Comparison of ENCODE assay signal across 32 mouse cellular contexts in the genomic region with DNA sequence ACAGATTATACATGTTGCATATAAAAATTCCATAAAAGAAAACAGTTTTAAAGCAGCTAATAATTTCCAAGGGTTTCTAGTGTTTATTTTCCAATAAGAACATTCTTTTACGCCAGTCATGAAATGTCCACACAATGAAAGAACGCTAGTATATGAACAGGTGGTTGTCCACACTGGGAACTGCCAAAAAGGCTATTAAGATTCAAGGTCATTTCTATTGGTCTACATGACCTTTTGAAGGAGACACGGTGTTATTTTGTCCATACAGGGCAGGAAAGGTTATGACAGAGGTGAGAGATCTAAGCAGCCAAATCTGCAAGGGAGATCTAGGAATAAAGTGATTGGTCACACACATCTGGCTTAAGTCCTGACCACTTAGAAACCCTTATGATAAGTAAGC. TPM values are rescaled to one million over a fixed set of nuclear protein-coding genes. Genes with fewer than 3 reads are reported as not detected.
"Had no signal": no experiment of that assay in that cellular context is flagged by ENCODE, and none has a peak within 500 bp of the region (broad histone marks: within the 10 kb centered on the region; RNA-seq: fewer than 3 reads in every experiment).

Chia1 (plus strand) TSS at position 301 of the 400 bp plus-strand sequence.

- ATAC-seq: liver, embryonic 12.5 days; liver, postnatal 0 days; midbrain, embryonic 13.5 days; midbrain, embryonic 15.5 days; midbrain, embryonic 16.5 days had no signal

- H3K4me1 ChIP-seq: limb, embryonic 10.5 days; limb, embryonic 12.5 days; limb, embryonic 13.5 days; limb, embryonic 15.5 days; liver, embryonic 12.5 days; liver, embryonic 13.5 days; liver, embryonic 15.5 days; lung, embryonic 15.5 days; megakaryocyte, embryonic 14.5 days; midbrain, embryonic 10.5 days; midbrain, embryonic 12.5 days; midbrain, embryonic 13.5 days; midbrain, embryonic 15.5 days; neural tube, embryonic 12.5 days; neural tube, embryonic 13.5 days had no signal

- H3K27me3 ChIP-seq: limb, embryonic 12.5 days; limb, embryonic 13.5 days; limb, embryonic 15.5 days; liver, embryonic 12.5 days; liver, embryonic 13.5 days; liver, embryonic 15.5 days; lung, embryonic 15.5 days; megakaryocyte, embryonic 14.5 days; midbrain, embryonic 12.5 days; midbrain, embryonic 13.5 days; midbrain, embryonic 15.5 days; neural tube, embryonic 12.5 days; neural tube, embryonic 13.5 days had no signal

- H3K36me3 ChIP-seq: limb, embryonic 10.5 days; limb, embryonic 12.5 days; limb, embryonic 13.5 days; limb, embryonic 15.5 days; liver, embryonic 12.5 days; liver, embryonic 13.5 days; liver, embryonic 15.5 days; lung, embryonic 15.5 days; midbrain, embryonic 10.5 days; midbrain, embryonic 12.5 days; midbrain, embryonic 13.5 days; midbrain, embryonic 15.5 days; neural tube, embryonic 12.5 days; neural tube, embryonic 13.5 days had no signal

- DNase-seq: layer of hippocampus, postnatal 36 days; left cerebral cortex, postnatal 4 days; liver; liver, embryonic 13.5 days; liver, postnatal 0 days; lung, embryonic 14.5 days; midbrain, embryonic 14.5 days had no signal

- H3K27ac ChIP-seq: left cerebral cortex, adult 2 months; limb, embryonic 10.5 days; limb, embryonic 12.5 days; limb, embryonic 13.5 days; limb, embryonic 15.5 days; liver, embryonic 12.5 days; liver, embryonic 13.5 days; liver, embryonic 14.5 days; liver, embryonic 15.5 days; lung, embryonic 15.5 days; macrophage; midbrain, embryonic 10.5 days; midbrain, embryonic 12.5 days; midbrain, embryonic 13.5 days; midbrain, embryonic 15.5 days; neural tube, embryonic 12.5 days; neural tube, embryonic 13.5 days had no signal

- H3K9ac ChIP-seq: limb, embryonic 12.5 days; limb, embryonic 13.5 days; limb, embryonic 15.5 days; liver, embryonic 12.5 days; liver, embryonic 13.5 days; liver, embryonic 14.5 days; liver, embryonic 15.5 days; liver, postnatal 0 days; lung, embryonic 14.5 days; lung, embryonic 15.5 days; midbrain, embryonic 12.5 days; midbrain, embryonic 13.5 days; midbrain, embryonic 15.5 days; neural tube, embryonic 12.5 days; neural tube, embryonic 13.5 days had no signal

- H3K4me2 ChIP-seq: limb, embryonic 12.5 days; limb, embryonic 13.5 days; limb, embryonic 15.5 days; liver, embryonic 11.5 days; liver, embryonic 12.5 days; liver, embryonic 13.5 days; liver, embryonic 15.5 days; lung, embryonic 14.5 days; lung, embryonic 15.5 days; midbrain, embryonic 11.5 days; midbrain, embryonic 12.5 days; midbrain, embryonic 13.5 days; midbrain, embryonic 15.5 days; neural tube, embryonic 12.5 days; neural tube, embryonic 13.5 days had no signal

- H3K4me3 ChIP-seq: left cerebral cortex, adult 2 months; limb, embryonic 10.5 days; limb, embryonic 12.5 days; limb, embryonic 13.5 days; limb, embryonic 15.5 days; liver, embryonic 12.5 days; liver, embryonic 13.5 days; liver, embryonic 15.5 days; lung, embryonic 15.5 days; megakaryocyte, embryonic 14.5 days; midbrain, embryonic 10.5 days; midbrain, embryonic 12.5 days; midbrain, embryonic 13.5 days; midbrain, embryonic 15.5 days; myocyte; neural tube, embryonic 12.5 days; neural tube, embryonic 13.5 days had no signal

- H3K9me3 ChIP-seq: limb, embryonic 10.5 days; limb, embryonic 13.5 days; limb, embryonic 15.5 days; lung, embryonic 15.5 days; megakaryocyte, embryonic 14.5 days; midbrain, embryonic 10.5 days; midbrain, embryonic 12.5 days; midbrain, embryonic 13.5 days; midbrain, embryonic 15.5 days; neural tube, embryonic 12.5 days; neural tube, embryonic 13.5 days had no signal

RNA-seq across cellular contexts. Expression of gene Chia1, which starts in this region (rescaled TPM):
- polyA plus RNA-seq: limb, embryonic 10.5 days; limb, embryonic 11.5 days; limb, embryonic 12.5 days; limb, embryonic 13.5 days; limb, embryonic 15.5 days; liver, adult 2 months; liver, embryonic 11.5 days; liver, embryonic 12.5 days; liver, embryonic 13.5 days; liver, embryonic 14.5 days; liver, embryonic 15.5 days; liver, embryonic 16.5 days; liver, postnatal 0 days; macrophage; midbrain, embryonic 11.5 days; myocyte; neural tube, embryonic 11.5 days had no signal
